Mouse (Mus musculus) stomach, embryonic 16.5 days (tissue): ENCODE data around the gene Btg1-ps2. TPM values are rescaled to one million over a fixed set of nuclear protein-coding genes. Genes with fewer than 3 reads are reported as not detected.
"Not testable (repeated sequence)": the region's sequence is repeated elsewhere in the genome, so short reads cannot be mapped to it uniquely, and the experiment has no call there.

Experiments used
- ATAC-seq: fragments of 200-750 bp; cut with Nextera tagmentation; 2 replicates; pipeline ENCODE4 v1.8.0; 2017; ENCODE audit warnings: moderate number of reproducible peaks, moderate TSS enrichment; ENCODE audit not compliant: insufficient read depth, low FRiP score
- H3K27ac ChIP-seq: fragments of 300-500 bp; sonication (generic); 2 replicates; pipeline ENCODE4 v1.5.1; 2014; ENCODE audit warnings: low read length
- H3K27me3 ChIP-seq: fragments of 300-500 bp; sonication (generic); 2 replicates; pipeline ENCODE4 v1.6.1; 2014; ENCODE audit warnings: low read length, control low read depth, mixed read lengths; ENCODE audit not compliant: control insufficient read depth, insufficient read depth
- H3K36me3 ChIP-seq: fragments of 300-500 bp; sonication (generic); 2 replicates; pipeline ENCODE4 v1.6.1; 2014; ENCODE audit warnings: low read length; ENCODE audit not compliant: control insufficient read depth, insufficient read depth
- H3K4me1 ChIP-seq: fragments of 300-500 bp; sonication (generic); 2 replicates; pipeline ENCODE4 v1.6.1; 2014; ENCODE audit warnings: low read length, control low read depth, mixed read lengths; ENCODE audit not compliant: control insufficient read depth, insufficient read depth
- H3K4me2 ChIP-seq: fragments of 300-500 bp; sonication (generic); 2 replicates; pipeline ENCODE4 v1.6.1; 2014; ENCODE audit warnings: low read depth, low read length, mixed read lengths
- H3K4me3 ChIP-seq: fragments of 300-500 bp; sonication (generic); replicated peaks from 2 replicates; pipeline ENCODE4 v1.5.1; 2014; ENCODE audit warnings: mild to moderate bottlenecking, low read length
- H3K9ac ChIP-seq: fragments of 300-500 bp; sonication (generic); 2 replicates; pipeline ENCODE4 v1.6.1; 2014; ENCODE audit warnings: low read length
- H3K9me3 ChIP-seq: fragments of 300-500 bp; sonication (generic); replicated peaks from 2 replicates; pipeline ENCODE4 v1.6.1; 2016; ENCODE audit warnings: low read length, control low read depth; ENCODE audit not compliant: control insufficient read depth
- WGBS: fragments of 180-500 bp; shearing (Covaris S2); extraction: QIAGEN DNeasy Blood & Tissue Kit; methylation state at CpG from one replicate; pipeline ENCODE4 v1.1.7; 2014; 5-methylcytosine and 5-hydroxymethylcytosine counted together
- polyA plus RNA-seq: library from polyadenylated mRNA; unstranded; fragments of >200 nt; fragmentation: Nextera tagmentation; extraction: Ambion mirVana; gene quantifications from 2 replicates; pipeline ENCODE4 v1.2.1, GENCODE M21; 2015

Btg1-ps2 gene
- not detected in 2 replicates for polyA plus RNA-seq

- not testable (repeated sequence) for H3K27me3 ChIP-seq, H3K36me3 ChIP-seq, H3K4me1 ChIP-seq, H3K4me2 ChIP-seq, H3K9me3 ChIP-seq, H3K27ac ChIP-seq, ATAC-seq, H3K4me3 ChIP-seq, H3K9ac ChIP-seq
These were observed at the start of gene Btg1-ps2 for GRCm38 (mm10) chrX:38043014-38043413. Btg1-ps2 (minus strand) TSS chrX:38043114.

DNA sequence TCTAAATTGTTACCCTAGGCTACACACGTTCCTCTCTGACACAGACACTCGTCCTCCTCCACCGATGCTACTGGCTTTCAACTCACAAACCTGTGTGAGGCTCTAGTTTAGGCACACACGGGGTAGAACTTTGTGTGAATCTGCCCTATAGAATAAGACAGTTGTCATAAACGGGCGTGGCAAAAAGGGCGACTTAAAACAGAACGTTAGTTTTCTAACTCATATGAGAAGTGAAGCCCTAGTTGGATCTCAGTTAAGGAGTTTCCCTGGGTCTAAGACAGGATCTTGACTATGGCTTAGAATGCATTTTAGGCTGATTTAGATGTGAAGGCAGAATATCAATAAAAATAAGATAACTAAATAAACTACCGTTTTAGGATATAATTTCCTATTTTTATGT is 42.1 kb upstream of the Btg1-ps2 start, which contains the start of gene Rhox11:
Gene Rhox11 (minus strand): TSS at position 101 of the 400 bp plus-strand sequence.
- Histone ChIP-seq H3K4me1 (no peaks in the 10 kb centered on the region), H3K27me3 (no peaks in the 10 kb centered on the region), H3K27ac (no peak within 1 kb of the TSS), H3K9ac (no peak within 1 kb of the TSS), H3K9me3 (no peaks in the 10 kb centered on the region), H3K36me3 (no peaks in the 10 kb centered on the region), H3K4me2 (no peak within 1 kb of the TSS), H3K4me3 (no peak within 1 kb of the TSS)
- WGBS, result 84% methylated on average over 9 of the region's 9 CpGs
- no peak for ATAC-seq

- Histone ChIP-seq H3K9me3 (no peaks in the 10 kb centered on the region), H3K36me3 (no peaks in the 10 kb centered on the region), H3K9ac (no peak overlapping the region), H3K4me2 (no peak overlapping the region), H3K4me1 (no peaks in the 10 kb centered on the region), H3K27me3 (no peaks in the 10 kb centered on the region), H3K4me3 (no peak overlapping the region), H3K27ac (no peak overlapping the region)
- 23% methylated on average over 12 of the region's 12 CpGs for WGBS
- ATAC-seq, result no peak
These were observed 41.3 kb upstream of the Btg1-ps2 start for GRCm38 (mm10) chrX:38084226-38084625.

DNA sequence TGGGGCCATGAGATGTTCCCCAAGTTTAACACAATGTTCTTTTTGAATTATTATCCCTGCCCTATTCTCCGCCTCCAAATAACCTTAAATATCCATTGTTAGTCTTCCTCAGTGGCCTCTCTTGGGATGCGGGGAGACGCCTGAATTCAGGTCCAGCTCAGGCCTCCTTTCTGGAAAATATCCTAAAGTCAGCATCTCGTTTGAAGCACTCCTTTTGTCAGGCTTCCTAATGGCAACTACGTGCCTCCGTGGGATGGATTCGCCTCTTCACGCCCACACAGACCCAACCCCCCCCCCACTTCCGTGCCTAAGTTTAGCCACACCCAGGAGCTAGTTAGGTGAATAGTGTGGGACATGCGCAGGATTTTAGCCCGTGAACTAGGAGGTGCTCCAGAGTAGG is 23.3 kb upstream of the Btg1-ps2 start, which contains the start of gene Rhox10:
Gene Rhox10 (plus strand): TSS at position 301 of the 400 bp plus-strand sequence.
- no peak within 1 kb of the TSS for H3K4me3 ChIP-seq
- no peak within 1 kb of the TSS for H3K9ac ChIP-seq
- no peak within 1 kb of the TSS for H3K27ac ChIP-seq
- H3K27me3 ChIP-seq, result no peaks in the 10 kb centered on the region
- no peaks in the 10 kb centered on the region for H3K4me1 ChIP-seq
- WGBS, result 80% methylated on average over 11 of the region's 11 CpGs
- no peak within 1 kb of the TSS for H3K4me2 ChIP-seq
- ATAC-seq, result no peak
- H3K9me3 ChIP-seq, result no peaks in the 10 kb centered on the region
- H3K36me3 ChIP-seq, result no peaks in the 10 kb centered on the region

- Histone ChIP-seq H3K4me2 (no peak overlapping the region), H3K9me3 (no peaks in the 10 kb centered on the region), H3K27ac (no peak overlapping the region), H3K4me3 (no peak overlapping the region), H3K36me3 (no peaks in the 10 kb centered on the region), H3K27me3 (no peaks in the 10 kb centered on the region), H3K4me1 (no peaks in the 10 kb centered on the region), H3K9ac (no peak overlapping the region)
- WGBS, result 0% methylated on average over 1 of the region's 1 CpGs
- no peak for ATAC-seq
These were observed 18.6 kb upstream of the Btg1-ps2 start for GRCm38 (mm10) chrX:38061544-38061943.

DNA sequence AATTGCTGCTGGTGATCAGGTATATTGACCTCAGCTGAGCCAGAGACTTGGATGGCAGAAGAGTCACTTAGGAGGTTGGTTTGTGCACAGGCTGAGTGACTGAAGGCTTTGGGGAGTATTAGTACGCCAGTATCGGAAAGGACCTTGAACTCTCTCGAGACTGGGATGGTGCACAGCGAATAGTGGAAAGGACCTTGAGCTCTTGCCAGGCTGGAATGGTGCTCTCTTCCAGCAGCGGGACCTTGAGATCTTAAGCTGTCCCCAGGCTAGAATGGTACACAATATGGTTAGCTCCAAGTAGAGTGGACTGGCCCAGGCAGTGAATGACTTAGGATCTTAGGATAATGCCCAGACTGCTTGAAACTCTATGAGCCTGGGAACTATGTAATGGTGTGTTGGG is 3.2 kb downstream of the Btg1-ps2 start:
- H3K27ac ChIP-seq, result no peak overlapping the region
- H3K36me3 ChIP-seq, result no peaks in the 10 kb centered on the region
- 91% methylated on average over 5 of the region's 5 CpGs for WGBS
- H3K27me3 ChIP-seq, result no peaks in the 10 kb centered on the region
- no peak overlapping the region for H3K4me2 ChIP-seq
- H3K4me3 ChIP-seq, result no peak overlapping the region
- H3K9me3 ChIP-seq, result no peaks in the 10 kb centered on the region
- no peak for ATAC-seq
- no peak overlapping the region for H3K9ac ChIP-seq
- H3K4me1 ChIP-seq, result no peaks in the 10 kb centered on the region

GRCm38 (mm10) chrX:38033841-38034240 is 9.1 kb downstream of the Btg1-ps2 start:
- H3K36me3 ChIP-seq, result no peaks in the 10 kb centered on the region
- no peak overlapping the region for H3K9ac ChIP-seq
- WGBS, result 55% methylated on average over 2 of the region's 2 CpGs
- H3K4me2 ChIP-seq, result no peak overlapping the region
- H3K27me3 ChIP-seq, result no peaks in the 10 kb centered on the region
- H3K9me3 ChIP-seq, result no peaks in the 10 kb centered on the region
- no peaks in the 10 kb centered on the region for H3K4me1 ChIP-seq
- H3K27ac ChIP-seq, result no peak overlapping the region
- no peak overlapping the region for H3K4me3 ChIP-seq
- ATAC-seq, result no peak

- not testable (repeated sequence) for H3K9ac ChIP-seq, H3K4me3 ChIP-seq, H3K36me3 ChIP-seq, H3K4me2 ChIP-seq, ATAC-seq, H3K27ac ChIP-seq, H3K9me3 ChIP-seq, H3K4me1 ChIP-seq, H3K27me3 ChIP-seq
These were observed 24.3 kb downstream of the Btg1-ps2 start, which contains the start of gene Btg1-ps1 for GRCm38 (mm10) chrX:38018597-38018996. Btg1-ps1 (minus strand) TSS chrX:38018815.

GRCm38 (mm10) chrX:38008756-38009155 is 34.2 kb downstream of the Btg1-ps2 start:
- H3K4me1 ChIP-seq, result no peaks in the 10 kb centered on the region
- no peaks in the 10 kb centered on the region for H3K27me3 ChIP-seq
- no peak overlapping the region for H3K27ac ChIP-seq
- no peak overlapping the region for H3K4me2 ChIP-seq
- no peaks in the 10 kb centered on the region for H3K36me3 ChIP-seq
- H3K9ac ChIP-seq, result no peak overlapping the region
- ATAC-seq, result no peak
- H3K4me3 ChIP-seq, result no peak overlapping the region
- no peaks in the 10 kb centered on the region for H3K9me3 ChIP-seq
- 43% methylated on average over 2 of the region's 2 CpGs for WGBS
